Mouse (Mus musculus) left cerebral cortex, adult 11 months (tissue): ENCODE measurements at regions not wholly inside any gene's neighbourhood (a gene's known extent, or its start where the extent isn't known, plus 50 kb on each side); places are given as distances from the start of the nearest gene placed in this dataset.
A peak's percentile ranks its signal among the peaks of the same experiment; 100 is the strongest.
"Not testable (repeated sequence)": the region's sequence is repeated elsewhere in the genome, so short reads cannot be mapped to it uniquely, and the experiment has no call there.

ENCODE experiments used
- DNase-seq: peaks from one replicate; pipeline ENCODE4 v3.0.0; 2022; ENCODE audit warnings: low spot score

- DNase-seq, result no peak
Measured at GRCm38 (mm10) chr3:133664914-133665313, 120.0 kb upstream of the Tet2 start.

GRCm38 (mm10) chr3:133665425-133666317, 120.7 kb upstream of the Tet2 start:
- no peak for DNase-seq

- no peak for DNase-seq
Measured at GRCm38 (mm10) chr3:133672742-133673447, 128.0 kb upstream of the Tet2 start.

- DNase-seq, result no peak
Measured at GRCm38 (mm10) chr3:133677892-133678291, 133.0 kb upstream of the Tet2 start.

GRCm38 (mm10) chr3:133679891-133680290, 135.0 kb upstream of the Tet2 start:
- DNase-seq, result no peak

GRCm38 (mm10) chr3:133680343-133680742, 135.4 kb upstream of the Tet2 start:
- DNase-seq, result no peak

GRCm38 (mm10) chr3:133680805-133681204, 135.9 kb upstream of the Tet2 start:
- no peak for DNase-seq

GRCm38 (mm10) chr3:133684196-133684743, 139.3 kb upstream of the Tet2 start:
- DNase-seq, result no peak

- DNase-seq, result no peak
Measured at GRCm38 (mm10) chr3:133684747-133685146, 139.8 kb upstream of the Tet2 start.

- DNase-seq, result no peak
Measured at GRCm38 (mm10) chr3:133685393-133685792, 140.5 kb upstream of the Tet2 start.

GRCm38 (mm10) chr3:133694057-133694456, 149.1 kb upstream of the Tet2 start:
- peak; percentile 13 for DNase-seq

- DNase-seq, result no peak
Measured at GRCm38 (mm10) chr3:133696122-133696521, 151.2 kb upstream of the Tet2 start.

- DNase-seq, result not testable (repeated sequence)
Measured at GRCm38 (mm10) chr3:133704849-133705248, 159.9 kb upstream of the Tet2 start.

GRCm38 (mm10) chr3:133711518-133711917, 166.6 kb upstream of the Tet2 start:
- no peak for DNase-seq

- DNase-seq, result no peak
Measured at GRCm38 (mm10) chr3:133722550-133723290, 177.8 kb upstream of the Tet2 start.

- no peak for DNase-seq
Measured at GRCm38 (mm10) chr3:133726831-133727230, 181.9 kb upstream of the Tet2 start.

GRCm38 (mm10) chr3:133735603-133736002, 190.7 kb upstream of the Tet2 start:
- DNase-seq, result no peak

- no peak for DNase-seq
Measured at GRCm38 (mm10) chr3:133738936-133739335, 194.0 kb upstream of the Tet2 start.

GRCm38 (mm10) chr3:133744552-133745118, 199.7 kb upstream of the Tet2 start:
- DNase-seq, result no peak

- DNase-seq, result no peak
Measured at GRCm38 (mm10) chr3:133748756-133749737, 204.1 kb upstream of the Tet2 start.

- DNase-seq, result no peak
Measured at GRCm38 (mm10) chr3:133750061-133750460, 205.1 kb upstream of the Tet2 start.
